Mouse (Mus musculus) adrenal gland (tissue): ENCODE data around the gene Faf1.

Source experiments
- intact Hi-C: fragments of 180-260 bp; cut with DNase I; formaldehyde crosslinking; loops from one replicate; pipeline ENCODE4 v1.15.1; 2025

The Faf1 gene

DNA sequence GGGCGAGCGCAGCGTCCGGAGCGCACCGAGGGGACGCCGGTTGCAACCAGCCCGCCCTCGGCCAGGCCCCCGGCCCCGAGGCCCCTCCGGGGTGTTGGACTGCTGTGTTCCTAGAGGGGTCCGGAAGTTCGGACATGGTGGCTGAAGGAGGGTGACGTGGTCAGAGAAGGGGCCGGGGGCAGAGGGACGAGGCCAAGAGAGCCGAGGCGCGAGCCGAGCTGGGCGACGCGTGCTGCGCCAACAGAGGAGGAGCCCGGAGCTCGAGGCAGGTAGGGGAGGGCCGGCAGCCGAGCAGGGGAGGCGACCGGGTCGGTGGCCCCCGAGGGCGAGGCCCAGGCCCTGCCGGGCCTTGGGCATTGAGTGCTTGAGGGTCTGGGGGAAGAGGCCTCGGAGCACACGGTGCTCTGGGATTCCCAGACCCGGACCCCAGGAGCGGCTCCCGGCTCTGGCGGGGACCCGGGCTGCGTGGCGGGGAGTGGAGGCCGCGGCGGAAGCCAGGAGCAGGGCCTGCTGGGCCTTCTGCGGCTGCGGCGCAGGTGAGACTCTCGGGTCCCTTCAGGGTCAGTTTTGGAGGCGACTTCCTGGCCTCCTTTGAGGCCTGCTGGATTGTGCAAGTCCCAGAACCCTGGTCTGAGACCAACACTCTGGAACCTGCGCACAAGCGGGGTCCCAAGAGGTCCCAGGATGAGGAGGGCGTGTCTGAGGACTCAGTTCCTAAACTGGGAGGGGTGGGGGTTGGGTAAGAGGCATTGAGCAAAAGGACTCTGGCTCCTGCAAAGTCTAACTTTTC is 301.9 kb downstream of the Faf1 start:
- intact Hi-C loops = no loop called here

DNA sequence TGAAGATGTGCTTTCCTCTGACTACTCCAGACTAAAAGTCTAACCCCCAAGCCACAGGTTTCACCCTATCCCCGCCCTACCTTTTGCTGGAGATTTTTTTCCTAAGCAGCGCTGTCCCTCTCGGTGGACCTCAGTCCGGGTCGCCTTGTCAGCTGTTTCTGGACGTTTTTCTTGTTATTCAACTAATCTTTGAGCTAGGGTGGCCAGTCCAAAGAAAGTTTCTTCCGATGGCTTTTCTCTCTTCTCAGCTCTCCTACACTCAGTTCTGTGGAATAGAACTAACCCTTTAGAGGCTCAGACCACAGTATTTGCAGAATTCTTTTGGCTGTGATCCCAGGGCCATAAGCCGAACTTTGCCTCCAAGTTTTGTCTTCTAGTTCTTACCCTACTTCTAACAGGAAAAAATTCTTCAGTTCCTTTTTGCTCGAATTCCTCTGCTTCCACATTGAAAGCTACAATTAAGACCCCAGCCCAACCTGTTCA is 302.5 kb downstream of the Faf1 start:
- intact Hi-C loops = no loop called here

- intact Hi-C loops = no loop called here
These were observed 303.3 kb downstream of the Faf1 start for GRCm38 (mm10) chr4:109979461-109980320.

DNA sequence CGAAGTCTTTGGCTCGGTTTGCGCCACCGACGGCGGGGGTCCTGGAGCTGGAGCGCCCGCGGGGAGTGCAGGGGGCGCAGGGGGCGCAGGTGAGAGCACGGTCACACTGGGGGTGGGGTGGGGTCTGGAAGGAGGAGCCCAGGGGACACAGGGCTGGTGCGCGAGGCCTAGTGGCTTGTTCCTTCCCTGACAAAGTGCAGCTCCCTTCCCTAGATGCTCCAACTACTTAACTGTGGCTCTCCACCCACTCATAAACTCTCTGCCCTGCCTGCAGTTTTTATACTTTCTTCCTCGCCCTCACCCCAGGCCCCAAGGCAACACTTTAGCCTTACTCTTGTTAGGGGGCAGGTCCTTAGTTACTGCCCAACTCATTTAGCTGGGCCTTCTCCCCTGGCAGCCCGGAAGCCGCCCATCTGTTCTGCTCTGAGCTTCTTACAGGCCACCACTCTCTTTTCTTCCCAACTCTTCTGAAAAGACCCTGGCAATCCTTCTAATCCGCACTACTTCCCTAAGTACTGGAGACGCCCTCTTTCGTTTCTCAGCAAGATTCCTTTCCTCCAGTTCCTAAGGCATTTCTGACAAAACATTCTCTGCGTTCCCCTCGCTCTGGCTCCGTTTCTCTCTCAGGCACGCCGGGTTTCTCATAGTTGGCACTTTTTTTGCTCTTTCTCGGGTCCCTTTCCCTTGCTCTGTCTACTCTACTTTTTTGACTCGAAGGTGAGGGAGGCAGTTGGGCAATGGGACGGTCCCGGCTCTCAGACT is 304.1 kb downstream of the Faf1 start:
- intact Hi-C loops = no loop called here

GRCm38 (mm10) chr4:109981083-109981870 is 304.9 kb downstream of the Faf1 start:
- intact Hi-C loops = no loop called here

GRCm38 (mm10) chr4:109981871-109982680 is 305.7 kb downstream of the Faf1 start:
- intact Hi-C loops = no loop called here

DNA sequence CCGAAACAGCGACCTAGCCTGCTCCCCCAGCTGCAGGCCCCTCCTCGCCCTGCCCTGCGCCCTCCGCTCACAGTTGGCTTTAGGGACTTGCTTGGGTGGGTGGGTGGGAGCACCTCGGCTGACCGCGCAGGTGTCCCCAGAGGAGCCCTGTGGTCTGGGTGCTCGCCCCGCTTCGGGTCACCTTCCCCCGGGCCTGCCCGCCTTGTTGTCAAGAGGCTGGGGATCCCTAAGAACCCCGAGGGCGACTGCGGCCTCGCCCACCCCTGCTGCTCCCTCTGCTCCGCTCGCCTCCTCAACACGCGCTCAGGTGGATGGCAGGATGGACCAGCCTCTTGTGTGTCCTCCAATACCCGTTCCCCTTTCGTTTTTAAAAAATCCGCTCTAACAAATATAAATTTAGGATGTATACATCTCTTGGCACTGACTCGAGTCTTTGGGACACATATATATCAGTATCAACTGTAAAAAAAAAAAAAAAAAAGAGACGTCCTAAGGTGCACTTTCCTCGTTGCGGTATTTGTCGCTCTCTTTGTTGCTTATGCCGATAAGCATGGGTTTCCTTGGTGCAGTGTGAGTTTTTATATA is 306.4 kb downstream of the Faf1 start:
- intact Hi-C loops = no loop called here

GRCm38 (mm10) chr4:109983281-109984001 is 307.1 kb downstream of the Faf1 start:
- intact Hi-C loops = no loop called here

GRCm38 (mm10) chr4:109984011-109984411 is 307.6 kb downstream of the Faf1 start:
- intact Hi-C loops = no loop called here

DNA sequence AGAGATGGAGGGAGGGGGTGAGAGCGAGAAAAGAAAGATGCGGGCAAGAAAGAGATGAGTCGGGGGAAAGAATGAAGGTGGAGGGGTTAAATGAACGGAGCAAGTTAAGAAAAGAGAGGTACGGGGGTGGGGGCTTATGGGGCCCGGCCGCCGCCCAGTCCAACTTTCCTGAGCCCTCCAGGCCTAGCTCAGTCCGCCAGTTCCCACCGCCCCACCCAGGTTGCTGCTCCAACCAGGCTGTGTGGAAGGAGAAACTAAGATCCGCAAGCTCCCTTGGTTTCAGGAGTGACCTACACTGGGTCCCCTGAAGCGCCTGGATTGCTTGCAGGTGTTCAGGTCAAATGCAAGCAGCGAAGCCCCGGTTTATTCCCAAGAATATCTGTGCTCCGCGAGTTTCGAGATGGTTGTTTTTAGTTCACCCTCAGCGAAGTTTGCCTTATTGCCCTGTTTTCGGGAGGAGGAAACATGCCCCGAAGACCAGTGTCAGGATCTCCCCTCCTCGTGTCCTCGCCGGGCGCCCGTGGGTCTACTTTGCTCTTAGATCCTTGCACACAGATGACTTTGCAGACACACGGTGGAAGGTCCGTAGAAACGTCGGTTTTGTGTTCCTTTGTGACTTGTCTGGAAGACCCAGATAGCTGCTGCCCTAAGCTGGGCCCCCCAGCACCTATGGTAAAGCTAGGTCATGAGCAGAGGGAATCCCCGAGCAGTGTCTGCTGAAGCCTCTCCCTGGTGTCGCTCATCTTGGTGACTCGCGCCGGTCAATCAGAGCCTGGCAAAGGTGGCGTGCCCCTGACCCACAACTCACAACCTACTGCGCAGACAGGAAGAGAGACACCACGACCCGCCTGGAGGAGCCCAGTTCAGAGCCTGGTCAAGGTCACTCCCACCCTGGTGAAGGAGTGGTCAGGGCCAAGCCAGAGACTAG is 308.4 kb downstream of the Faf1 start:
- intact Hi-C loops = no loop called here

GRCm38 (mm10) chr4:109985424-109986172 is 309.2 kb downstream of the Faf1 start:
- intact Hi-C loops = no loop called here

DNA sequence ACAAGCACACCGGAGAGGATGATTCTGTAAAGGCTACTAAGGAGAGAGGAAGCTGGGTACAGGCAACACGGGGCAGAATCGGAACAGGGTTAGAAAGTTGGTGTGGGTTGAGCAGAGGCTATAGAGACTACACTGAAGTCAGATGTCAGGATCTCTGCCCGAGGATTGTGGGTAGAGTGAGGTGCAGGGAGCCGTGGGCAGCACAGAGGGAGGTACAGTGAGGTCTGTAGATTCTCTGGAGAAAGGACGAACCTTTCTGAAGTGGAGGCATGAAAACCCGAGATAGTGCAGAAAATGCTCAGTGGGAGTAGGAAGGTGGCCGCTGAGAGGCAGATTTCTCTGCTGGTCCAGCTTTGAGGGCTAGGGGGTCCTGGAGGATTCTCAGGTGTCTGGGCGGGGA is 309.9 kb downstream of the Faf1 start:
- intact Hi-C loops = no loop called here

DNA sequence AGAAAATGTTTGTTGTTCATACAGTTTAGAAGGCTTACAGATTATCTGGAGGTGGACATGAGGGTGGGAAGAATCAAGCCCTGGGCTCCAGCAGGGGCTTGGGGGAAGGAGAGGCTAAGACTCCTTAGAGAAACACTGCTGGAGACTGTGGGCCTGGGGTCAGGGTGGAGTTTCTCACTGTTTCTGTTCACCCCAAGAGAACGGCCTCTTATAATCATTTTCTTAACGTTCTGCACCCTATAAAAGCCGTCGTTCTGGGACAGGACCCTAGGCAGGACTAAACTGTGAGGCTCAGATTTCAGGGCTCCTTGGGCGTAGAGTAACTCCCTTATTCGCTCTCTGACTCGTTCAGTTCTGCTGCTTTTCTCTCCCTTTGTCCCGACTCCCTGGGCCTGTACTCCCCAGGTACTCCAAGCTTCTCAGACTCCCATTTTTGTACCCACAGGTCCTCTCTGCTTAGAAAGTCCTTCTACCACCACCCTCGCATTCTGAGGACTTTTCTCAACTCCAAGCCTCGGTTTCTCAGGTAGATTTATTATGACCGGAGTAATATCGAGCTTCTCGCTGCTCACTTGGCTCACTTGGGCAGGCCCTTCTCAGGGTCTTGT is 310.5 kb downstream of the Faf1 start:
- intact Hi-C loops = no loop called here

DNA sequence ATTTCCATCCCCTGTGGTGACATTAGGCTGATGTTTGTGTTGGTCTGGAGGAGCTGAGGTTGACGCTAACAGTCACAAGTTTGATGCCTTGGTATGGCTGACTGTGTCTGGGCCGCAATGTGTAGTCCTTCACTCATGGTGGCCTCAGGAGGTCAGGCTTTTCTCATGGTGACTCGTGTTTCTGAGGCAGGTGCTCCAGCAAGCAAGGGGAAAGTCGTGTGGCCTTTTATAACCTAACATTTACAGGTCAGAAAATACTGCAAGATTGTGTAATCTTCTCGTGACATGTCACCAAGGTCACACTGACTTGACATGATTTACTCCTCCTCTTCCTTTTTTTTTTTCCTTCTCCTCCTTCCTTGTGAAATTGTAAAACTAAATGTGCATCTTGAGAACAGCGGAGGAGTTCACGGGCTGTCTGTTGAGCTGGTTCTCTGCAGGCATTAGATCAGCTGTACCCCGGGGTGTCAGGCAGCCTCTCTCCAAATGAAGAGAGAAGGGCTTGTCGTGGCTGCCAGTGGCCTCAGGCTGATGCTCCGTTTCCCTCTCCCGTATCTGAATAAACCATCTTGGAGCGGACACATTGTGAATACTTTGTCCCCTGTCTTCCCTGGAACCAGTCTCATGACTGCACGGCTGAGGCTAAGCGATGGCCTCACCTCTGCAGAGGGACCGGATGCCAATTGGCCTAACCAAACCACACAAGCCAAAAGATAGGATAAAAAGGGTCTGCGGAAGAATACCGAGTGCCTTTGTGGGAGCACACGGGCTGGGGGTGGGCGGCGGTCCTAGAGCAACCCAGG is 311.4 kb downstream of the Faf1 start:
- intact Hi-C loops = no loop called here

- intact Hi-C loops = no loop called here
These were observed 312.0 kb downstream of the Faf1 start for GRCm38 (mm10) chr4:109988411-109988810.

DNA sequence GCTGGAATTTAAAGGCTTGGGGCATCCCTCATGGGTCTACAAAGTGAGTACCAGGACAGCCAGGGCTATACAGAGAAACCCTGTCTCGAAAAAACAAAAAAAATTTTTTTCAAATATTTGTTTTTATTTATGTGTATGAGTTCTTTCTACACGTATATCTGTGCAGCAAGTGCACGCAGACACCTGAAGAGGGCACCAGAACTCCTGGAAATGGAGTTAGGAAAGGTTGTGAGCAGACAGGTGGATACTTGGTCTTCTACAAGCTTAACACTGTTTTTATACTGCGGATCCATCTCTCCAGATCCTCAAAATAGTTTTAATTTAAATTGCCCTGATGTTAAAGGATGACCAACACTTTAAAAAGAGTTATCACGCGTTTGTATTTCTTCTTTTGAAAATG is 312.8 kb downstream of the Faf1 start:
- intact Hi-C loops = no loop called here
